Comparison of ENCODE assay signal across 11 mouse cellular contexts in genomic region chr13:13867078-13867759, GRCm38 (mm10).
DNase-seq lines count a peak whose midpoint lies in the region; ATAC-seq and TF ChIP-seq lines count a peak whose summit lies in the region.
"Had no signal": no experiment of that assay in that cellular context is flagged by ENCODE, and none has a peak within 500 bp of the region (broad histone marks: within the 10 kb centered on the region; RNA-seq: fewer than 3 reads in every experiment).

No protein-coding gene starts in this region.

- peak; percentile 16 to 37 for DNase-seq in cerebellum, postnatal 10 days
- DNase-seq in urinary bladder, postnatal 14 days (ENCODE audit: low spot score), result peak; percentile 34
- no peak for DNase-seq in urinary bladder, postnatal 4 days (ENCODE audit: low spot score in 2 of 2)
- DNase-seq in spleen, postnatal 36 days (ENCODE audit: low spot score in 2 of 2), result no peak
- no peak for DNase-seq in urinary bladder, postnatal 25 days (ENCODE audit: low spot score)
- no peak for DNase-seq in cerebellum, adult 2 months
- DNase-seq: gastrocnemius, postnatal 25 days; layer of hippocampus, postnatal 36 days had no signal

- H3K27ac ChIP-seq in kidney, embryonic 16.5 days (ENCODE audit: low read length), result no peak overlapping the region
- H3K27ac ChIP-seq in cerebellum, adult 2 months (ENCODE audit: insufficient read depth, low read length), result no peak overlapping the region
- H3K27ac ChIP-seq: neural tube, embryonic 13.5 days had no signal

- no peak overlapping the region for H3K4me2 ChIP-seq in kidney, embryonic 16.5 days (replicated peaks; ENCODE audit: low read depth, low read length)
- H3K4me2 ChIP-seq: neural tube, embryonic 13.5 days had no signal

- no peaks in the 10 kb centered on the region for H3K27me3 ChIP-seq in kidney, embryonic 16.5 days (ENCODE audit: insufficient read depth, low read length)
- H3K27me3 ChIP-seq in cerebellum, adult 2 months (ENCODE audit: control insufficient read depth, insufficient read depth, low read length), result no peaks in the 10 kb centered on the region
- H3K27me3 ChIP-seq: neural tube, embryonic 13.5 days had no signal

- no peak overlapping the region for H3K9ac ChIP-seq in kidney, embryonic 16.5 days (replicated peaks; ENCODE audit: low read length)
- H3K9ac ChIP-seq: neural tube, embryonic 13.5 days had no signal

- no peak overlapping the region for H3K4me3 ChIP-seq in kidney, embryonic 16.5 days (ENCODE audit: low read length)
- no peak overlapping the region for H3K4me3 ChIP-seq in cerebellum, adult 2 months (replicated peaks; ENCODE audit: insufficient read depth, low read depth, low read length)
- H3K4me3 ChIP-seq: neural tube, embryonic 13.5 days had no signal

- WGBS in kidney, embryonic 16.5 days, result 86% methylated on average over 2 of the region's 2 CpGs
- WGBS in cerebellum, adult 2 months, result 83% methylated on average over 2 of the region's 2 CpGs

- H3K9me3 ChIP-seq in kidney, embryonic 16.5 days (ENCODE audit: low read length), result no peaks in the 10 kb centered on the region
- H3K9me3 ChIP-seq: neural tube, embryonic 13.5 days had no signal

- no peak for TF ChIP-seq POLR2A in cerebellum, adult 2 months (IDR thresholded peaks at IDR 0.05; ENCODE audit: borderline replicate concordance, insufficient read depth, low read length)

- H3K36me3 ChIP-seq in kidney, embryonic 16.5 days (ENCODE audit: insufficient read depth, low read length), result no peaks in the 10 kb centered on the region
- H3K36me3 ChIP-seq: neural tube, embryonic 13.5 days had no signal

- no peak for TF ChIP-seq CTCF in cerebellum, adult 2 months (IDR thresholded peaks at IDR 0.05; ENCODE audit: borderline replicate concordance, insufficient read depth, low read depth, low read length)

- H3K4me1 ChIP-seq in kidney, embryonic 16.5 days (ENCODE audit: insufficient read depth, low read length), result no peaks in the 10 kb centered on the region
- no peaks in the 10 kb centered on the region for H3K4me1 ChIP-seq in cerebellum, adult 2 months (ENCODE audit: control insufficient read depth, insufficient read depth, low read length)
- H3K4me1 ChIP-seq: neural tube, embryonic 13.5 days had no signal

- ATAC-seq in cerebellum, adult (ENCODE audit: insufficient number of reproducible peaks, low FRiP score, low TSS enrichment), result no peak
- 0 out of 2 replicates have a peak, but pooled peaks have one; percentile 33 for ATAC-seq in kidney, embryonic 16.5 days (ENCODE audit: low FRiP score, low TSS enrichment)

Comparison
In these comparisons a context has a peak if more than half of its experiments do, and no peak if none do; other contexts are left out.
1. DNase-seq: peak in cerebellum, postnatal 10 days (2 of 2) and urinary bladder, postnatal 14 days (single experiment); none in urinary bladder, postnatal 4 days (0 of 2), spleen, postnatal 36 days (0 of 2), urinary bladder, postnatal 25 days (single experiment) and cerebellum, adult 2 months (0 of 2).